In the genomic region with DNA sequence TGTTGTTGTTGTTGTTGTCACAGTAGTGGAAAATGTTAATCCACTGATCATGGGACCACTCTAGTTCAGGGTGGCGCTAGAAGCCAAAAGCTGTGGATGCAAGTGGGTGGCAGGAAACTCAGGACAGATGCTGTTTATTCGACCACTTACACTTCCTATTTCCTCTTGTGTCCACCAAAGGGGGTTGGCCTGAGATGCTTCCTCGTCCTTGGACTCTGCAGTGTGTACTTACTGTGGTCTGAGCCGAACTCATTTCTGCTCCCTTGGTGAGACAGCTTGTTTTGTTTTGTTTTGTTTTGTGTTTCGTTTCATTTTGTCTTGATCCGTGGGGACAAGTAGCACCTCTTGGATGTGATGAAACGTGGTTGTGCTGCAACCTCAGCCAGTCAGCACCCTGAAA, we compare ENCODE assay signal across 24 mouse cellular contexts. TPM values are rescaled to one million over a fixed set of nuclear protein-coding genes. Genes with fewer than 3 reads are reported as not detected.
"Had no signal": no experiment of that assay in that cellular context is flagged by ENCODE, and none has a peak within 500 bp of the region (broad histone marks: within the 10 kb centered on the region; RNA-seq: fewer than 3 reads in every experiment).

No protein-coding gene starts in this region.

- ATAC-seq: midbrain, embryonic 13.5 days; midbrain, embryonic 16.5 days had no signal

- H3K9me3 ChIP-seq: lung, embryonic 15.5 days; midbrain, embryonic 10.5 days; midbrain, embryonic 13.5 days had no signal

- H3K4me2 ChIP-seq: liver, embryonic 11.5 days; lung, embryonic 15.5 days; midbrain, embryonic 13.5 days had no signal

- H3K4me3 ChIP-seq: layer of hippocampus, adult 2 months; lung, embryonic 15.5 days; megakaryocyte, embryonic 14.5 days; midbrain, embryonic 10.5 days; midbrain, embryonic 13.5 days had no signal

- H3K36me3 ChIP-seq: lung, embryonic 15.5 days; midbrain, embryonic 10.5 days; midbrain, embryonic 13.5 days had no signal

- H3K27ac ChIP-seq: kidney, postnatal 0 days; layer of hippocampus, adult 2 months; liver, embryonic 14.5 days; lung, embryonic 15.5 days; midbrain, embryonic 10.5 days; midbrain, embryonic 13.5 days; stomach, postnatal 0 days had no signal

- H3K4me1 ChIP-seq: lung, embryonic 15.5 days had no signal

- H3K27me3 ChIP-seq: lung, embryonic 15.5 days; midbrain, embryonic 13.5 days had no signal

- DNase-seq: kidney, adult 2 months; kidney, postnatal 25 days; layer of hippocampus, adult 9-11 months; lung, adult 18-20 months; lung, postnatal 10 days; lung, postnatal 4 days; right cerebral cortex, adult 18-20 months; right cerebral cortex, postnatal 14 days; right cerebral cortex, postnatal 4 days; thymus, adult 2 months; thymus, postnatal 14 days; thymus, postnatal 4 days had no signal

- H3K9ac ChIP-seq: liver, embryonic 14.5 days; lung, embryonic 15.5 days; midbrain, embryonic 13.5 days had no signal

RNA-seq across cellular contexts. Expression of a gene that starts 47.5 kb away (rescaled TPM):
- polyA plus RNA-seq: midbrain, embryonic 10.5 days; midbrain, embryonic 13.5 days; neural tube, embryonic 14.5 days; stomach, embryonic 14.5 days had no signal
